9 mouse cellular contexts compared by ENCODE assay signal in genomic region chr6:118838919-118839915, GRCm38 (mm10).
DNase-seq lines count a peak whose midpoint lies in the region; ATAC-seq lines count a peak whose summit lies in the region.
"Had no signal": no experiment of that assay in that cellular context is flagged by ENCODE, and none has a peak within 500 bp of the region (broad histone marks: within the 10 kb centered on the region; RNA-seq: fewer than 3 reads in every experiment).

No protein-coding gene starts in this region.

- H3K4me3 ChIP-seq in heart, embryonic 10.5 days, result no peak overlapping the region
- no peak overlapping the region for H3K4me3 ChIP-seq in lung, embryonic 16.5 days (ENCODE audit: low read length)

- no peaks in the 10 kb centered on the region for H3K36me3 ChIP-seq in heart, embryonic 10.5 days
- H3K36me3 ChIP-seq in lung, embryonic 16.5 days (ENCODE audit: control insufficient read depth, insufficient read depth, low read length), result no peaks in the 10 kb centered on the region

- DNase-seq in heart, embryonic 10.5 days (ENCODE audit: low spot score), result no peak
- DNase-seq in heart, postnatal 25 days (ENCODE audit: low spot score), result no peak
- peak; percentile 19 for DNase-seq in R1 (ENCODE audit: low read depth, low spot score)
- peak; percentile 34 to 52 for DNase-seq in kidney, adult 8-10 months
- DNase-seq in testis, postnatal 14 days (ENCODE audit: low spot score), result no peak
- no peak for DNase-seq in adipocyte (ENCODE audit: low spot score)
- no peak for DNase-seq in testis, postnatal 10 days (ENCODE audit: low spot score)
- DNase-seq: gastrocnemius, postnatal 36 days had no signal

- H3K4me2 ChIP-seq in lung, embryonic 16.5 days (ENCODE audit: low read depth, low read length), result no peak overlapping the region

- H3K4me1 ChIP-seq in heart, embryonic 10.5 days, result peaks cover 80% of the 10 kb centered on the region
- H3K4me1 ChIP-seq in lung, embryonic 16.5 days (replicated peaks; ENCODE audit: control insufficient read depth, insufficient read depth, low read length), result peaks cover 33% of the 10 kb centered on the region

- H3K9ac ChIP-seq in lung, embryonic 16.5 days (ENCODE audit: low read length), result no peak overlapping the region

- WGBS in heart, embryonic 10.5 days, result 21% methylated on average over 14 of the region's 14 CpGs
- WGBS in lung, embryonic 16.5 days, result 20% methylated on average over 14 of the region's 14 CpGs

- peak overlapping the region; percentile 75 for H3K27ac ChIP-seq in heart, embryonic 10.5 days
- H3K27ac ChIP-seq in lung, embryonic 16.5 days (ENCODE audit: low read length), result peak overlapping the region; percentile 15

- H3K27me3 ChIP-seq in heart, embryonic 10.5 days (ENCODE audit: insufficient read depth, poor library complexity, severe bottlenecking), result no peaks in the 10 kb centered on the region
- no peaks in the 10 kb centered on the region for H3K27me3 ChIP-seq in lung, embryonic 16.5 days (ENCODE audit: control insufficient read depth, insufficient read depth, low read depth, low read length)

- intact Hi-C loops in heart, postnatal 25 days (cut with DNase I), result no loop called here

- H3K9me3 ChIP-seq in heart, embryonic 10.5 days, result no peaks in the 10 kb centered on the region
- H3K9me3 ChIP-seq in lung, embryonic 16.5 days (ENCODE audit: control insufficient read depth, low read length), result no peaks in the 10 kb centered on the region

- ATAC-seq in lung, embryonic 16.5 days (ENCODE audit: low read depth), result peak; percentile 86

Comparison
In these comparisons a context has a peak if more than half of its experiments do, and no peak if none do; other contexts are left out.
1. DNase-seq: peak in R1 (single experiment) and kidney, adult 8-10 months (2 of 2); none in heart, embryonic 10.5 days (single experiment), heart, postnatal 25 days (single experiment), testis, postnatal 14 days (single experiment), adipocyte (single experiment) and testis, postnatal 10 days (single experiment).